Comparison of ENCODE assay signal across 8 mouse cellular contexts in the genomic region with DNA sequence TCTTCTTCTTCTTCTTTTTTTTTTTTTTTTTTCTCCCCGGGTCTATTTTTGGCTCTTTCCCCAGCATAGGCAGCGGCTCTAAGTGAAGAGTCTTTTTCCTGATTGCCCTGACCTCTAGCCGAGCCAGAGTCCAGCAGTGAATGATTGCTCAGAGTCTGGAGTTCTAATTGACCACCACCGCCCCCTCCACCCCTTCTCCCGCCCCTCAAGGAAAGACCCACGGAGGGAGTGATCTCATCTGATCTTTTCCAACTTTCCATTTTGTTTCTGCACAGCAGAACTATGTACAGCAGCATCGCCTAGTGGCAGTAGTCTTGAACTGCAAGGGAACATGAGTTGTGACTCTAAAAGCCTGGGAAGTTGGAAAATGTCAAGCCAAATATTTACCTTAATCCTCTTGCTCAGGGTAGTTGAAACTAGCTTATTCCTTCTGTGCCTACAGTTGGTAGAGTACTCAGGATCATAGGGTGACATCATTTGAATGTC.
DNase-seq lines count a peak whose midpoint lies in the region; ATAC-seq and TF ChIP-seq lines count a peak whose summit lies in the region.

No protein-coding gene starts in this region.

- H3K4me1 ChIP-seq in forebrain, embryonic 13.5 days = no peaks in the 10 kb centered on the region
- H3K4me1 ChIP-seq in liver, embryonic 14.5 days (replicated peaks; ENCODE audit: control insufficient read depth in 2 of 2, insufficient read depth in 2 of 2, low read length in 1 of 2) = no peaks in the 10 kb centered on the region
- peaks cover 3% of the 10 kb centered on the region for H3K4me1 ChIP-seq in olfactory bulb, adult 2 months (ENCODE audit: control insufficient read depth, insufficient read depth, low read length)

- peak; percentile 47 for DNase-seq in MEL-GATA-1-ER (ENCODE audit: extremely low read depth, low read depth)
- DNase-seq in c-Kit-positive CD71-positive TER-119-negative erythroid progenitor cells, embryonic 14.5 days (ENCODE audit: low read depth) = peak; percentile 21
- DNase-seq in heart, postnatal 10 days = peak; percentile 81 to 86
- peak; percentile 83 to 85 for DNase-seq in kidney, postnatal 4 days
- peak; percentile 2 to 7 (median 6) for DNase-seq in liver, embryonic 14.5 days (ENCODE audit: low read depth in 3 of 3, low spot score in 3 of 3)
- DNase-seq in yolk sac, embryonic 10.5 days (ENCODE audit: low spot score) = peak; percentile 61

- TF ChIP-seq CTCF in liver, embryonic 14.5 days (IDR thresholded peaks at IDR 0.05; ENCODE audit: low read depth) = peak; percentile 73
- TF ChIP-seq CTCF in olfactory bulb, adult 2 months (IDR thresholded peaks at IDR 0.05; ENCODE audit: insufficient read depth, low read depth, low read length) = no peak

- H3K4me3 ChIP-seq in forebrain, embryonic 13.5 days = no peak overlapping the region
- H3K4me3 ChIP-seq in liver, embryonic 14.5 days (ENCODE audit: insufficient read depth in 1 of 2, low read depth in 2 of 2, low read length in 2 of 2) = peak overlapping the region in 1 of 2 experiments; percentile 24; a peak in 1 of 4 replicates
- peak overlapping the region; percentile 44 for H3K4me3 ChIP-seq in olfactory bulb, adult 2 months (ENCODE audit: insufficient read depth, low read depth, low read length)

- ATAC-seq in forebrain, embryonic 13.5 days = peak; percentile 69
- no peak for ATAC-seq in liver, embryonic 14.5 days (ENCODE audit: insufficient read depth)

- no peaks in the 10 kb centered on the region for H3K36me3 ChIP-seq in forebrain, embryonic 13.5 days (ENCODE audit: poor library complexity, severe bottlenecking)
- no peaks in the 10 kb centered on the region for H3K36me3 ChIP-seq in liver, embryonic 14.5 days (replicated peaks; ENCODE audit: control insufficient read depth, insufficient read depth, low read depth)

- no peak for TF ChIP-seq POLR2A in olfactory bulb, adult 2 months (IDR thresholded peaks at IDR 0.05; ENCODE audit: insufficient read depth, low read depth, low read length)

- H3K27me3 ChIP-seq in forebrain, embryonic 13.5 days = no peaks in the 10 kb centered on the region
- H3K27me3 ChIP-seq in liver, embryonic 14.5 days (ENCODE audit: control insufficient read depth, insufficient read depth, low read length) = no peaks in the 10 kb centered on the region

- H3K27ac ChIP-seq in forebrain, embryonic 13.5 days = no peak overlapping the region
- H3K27ac ChIP-seq in liver, embryonic 14.5 days = no peak overlapping the region
- H3K27ac ChIP-seq in olfactory bulb, adult 2 months (ENCODE audit: insufficient read depth, low read depth, low read length) = no peak overlapping the region

- no peak for TF ChIP-seq EP300 in liver, embryonic 14.5 days (IDR thresholded peaks at IDR 0.05; ENCODE audit: low read depth)

- peak overlapping the region; percentile 37 for H3K4me2 ChIP-seq in forebrain, embryonic 13.5 days
- H3K4me2 ChIP-seq in liver, embryonic 14.5 days (ENCODE audit: low read depth) = no peak overlapping the region

- 9% methylated on average over 7 of the region's 7 CpGs for WGBS in forebrain, embryonic 13.5 days
- WGBS in liver, embryonic 14.5 days (ENCODE audit: insufficient replicate concordance) = 4% methylated on average over 7 of the region's 7 CpGs
- WGBS in olfactory bulb, adult 2 months = 2% methylated on average over 7 of the region's 7 CpGs

- H3K9ac ChIP-seq in forebrain, embryonic 13.5 days = no peak overlapping the region
- H3K9ac ChIP-seq in liver, embryonic 14.5 days (replicated peaks) = no peak overlapping the region

- no peaks in the 10 kb centered on the region for H3K9me3 ChIP-seq in forebrain, embryonic 13.5 days (replicated peaks)
- H3K9me3 ChIP-seq in liver, embryonic 14.5 days (ENCODE audit: control insufficient read depth, low read length) = no peaks in the 10 kb centered on the region

- intact Hi-C loops in heart, postnatal 10 days (cut with DNase I) = no loop called here

Comparison
In these comparisons a context has a peak if more than half of its experiments do, and no peak if none do; other contexts are left out.
1. DNase-seq: peak in every context shown above with its lines; median percentile 84 in kidney, postnatal 4 days; 84 in heart, postnatal 10 days; 61 in yolk sac, embryonic 10.5 days; 47 in MEL-GATA-1-ER; 21 in c-Kit-positive CD71-positive TER-119-negative erythroid progenitor cells, embryonic 14.5 days; 6 in liver, embryonic 14.5 days.